Mouse (Mus musculus): Measurements from ENCODE around the gene Fbxw4. TPM values are rescaled to one million over a fixed set of nuclear protein-coding genes. Genes with fewer than 3 reads are reported as not detected.
A peak's percentile ranks its signal among the peaks of the same experiment; 100 is the strongest.

Gene Fbxw4
- polyA plus RNA-seq, 1 experiment from 2014 or later, result 3.5 TPM

- no peak; the same call in 1 of the 2 replicates for ATAC-seq (replicated peaks; ENCODE audit: insufficient number of reproducible peaks, insufficient read depth, low FRiP score, low read depth)
- WGBS, result 37% methylated on average over 6 of the region's 6 CpGs
- no peaks in the 10 kb centered on the region for H3K9me3 ChIP-seq (replicated peaks)
- no peak overlapping the region for H3K4me3 ChIP-seq
- H3K36me3 ChIP-seq, result no peaks in the 10 kb centered on the region
- no peak overlapping the region for H3K9ac ChIP-seq
- H3K27ac ChIP-seq, result no peak overlapping the region
- H3K4me2 ChIP-seq, result no peak overlapping the region
- peaks cover 13% of the 10 kb centered on the region for H3K4me1 ChIP-seq (replicated peaks)
- peaks cover 24% of the 10 kb centered on the region for H3K27me3 ChIP-seq
Measured at GRCm38 (mm10) chr19:45535929-45536328, 124.2 kb downstream of the Fbxw4 start.

GRCm38 (mm10) chr19:45535214-45535735 lies 124.8 kb downstream of the Fbxw4 start:
- Histone ChIP-seq H3K4me1 (replicated peaks) (peaks cover 18% of the 10 kb centered on the region), H3K27me3 (peaks cover 17% of the 10 kb centered on the region), H3K9me3 (replicated peaks) (no peaks in the 10 kb centered on the region), H3K4me3 (no peak overlapping the region), H3K9ac (no peak overlapping the region), H3K27ac (no peak overlapping the region), H3K36me3 (no peaks in the 10 kb centered on the region), H3K4me2 (no peak overlapping the region)
- WGBS, result 71% methylated on average over 8 of the region's 8 CpGs
- ATAC-seq (replicated peaks; ENCODE audit: insufficient number of reproducible peaks, insufficient read depth, low FRiP score, low read depth), result no peak; the same call in 1 of the 2 replicates

- Histone ChIP-seq H3K4me3 (no peak overlapping the region), H3K36me3 (peaks cover 1% of the 10 kb centered on the region; the same call in 1 of the 2 replicates), H3K27me3 (peaks cover 4% of the 10 kb centered on the region; the same call in 1 of the 2 replicates), H3K27ac (no peak overlapping the region), H3K4me2 (no peak overlapping the region), H3K4me1 (replicated peaks) (peaks cover 33% of the 10 kb centered on the region), H3K9me3 (replicated peaks) (no peaks in the 10 kb centered on the region), H3K9ac (no peak overlapping the region)
- no peak for ATAC-seq (replicated peaks; ENCODE audit: insufficient number of reproducible peaks, insufficient read depth, low FRiP score, low read depth)
- 52% methylated on average over 7 of the region's 7 CpGs for WGBS
Measured at GRCm38 (mm10) chr19:45533617-45534016, 126.5 kb downstream of the Fbxw4 start.

GRCm38 (mm10) chr19:45531554-45531953 lies 128.6 kb downstream of the Fbxw4 start:
- Histone ChIP-seq H3K4me2 (no peak overlapping the region), H3K4me1 (replicated peaks) (peaks cover 33% of the 10 kb centered on the region), H3K9me3 (replicated peaks) (no peaks in the 10 kb centered on the region), H3K27me3 (no peaks in the 10 kb centered on the region), H3K36me3 (peaks cover 20% of the 10 kb centered on the region), H3K4me3 (no peak overlapping the region), H3K27ac (peak overlapping the region; percentile 81), H3K9ac (no peak overlapping the region)
- ATAC-seq (replicated peaks; ENCODE audit: insufficient number of reproducible peaks, insufficient read depth, low FRiP score, low read depth), result 0 out of 2 replicates have a peak, but pooled peaks have one; percentile 54
- WGBS, result 41% methylated on average over 6 of the region's 6 CpGs

- WGBS, result 45% methylated on average over 15 of the region's 15 CpGs
- H3K4me2 ChIP-seq, result no peak overlapping the region
- H3K27me3 ChIP-seq, result no peaks in the 10 kb centered on the region
- peak overlapping the region; percentile 34; the same call in 1 of the 2 replicates for H3K9ac ChIP-seq
- H3K4me3 ChIP-seq, result no peak overlapping the region
- H3K27ac ChIP-seq, result peak overlapping the region; percentile 81
- peaks cover 33% of the 10 kb centered on the region for H3K4me1 ChIP-seq (replicated peaks)
- H3K36me3 ChIP-seq, result peaks cover 20% of the 10 kb centered on the region
- H3K9me3 ChIP-seq (replicated peaks), result no peaks in the 10 kb centered on the region
- peak; percentile 70 for ATAC-seq (replicated peaks; ENCODE audit: insufficient number of reproducible peaks, insufficient read depth, low FRiP score, low read depth)
Measured at GRCm38 (mm10) chr19:45530200-45530995, 129.7 kb downstream of the Fbxw4 start.

- H3K9me3 ChIP-seq (replicated peaks), result no peaks in the 10 kb centered on the region
- H3K4me2 ChIP-seq, result no peak overlapping the region
- peak overlapping the region; percentile 81 for H3K27ac ChIP-seq
- no peak overlapping the region for H3K4me3 ChIP-seq
- peaks cover 20% of the 10 kb centered on the region for H3K36me3 ChIP-seq
- H3K27me3 ChIP-seq, result no peaks in the 10 kb centered on the region
- H3K9ac ChIP-seq, result no peak overlapping the region
- peaks cover 31% of the 10 kb centered on the region for H3K4me1 ChIP-seq (replicated peaks)
- WGBS, result 61% methylated on average over 5 of the region's 5 CpGs
- no peak for ATAC-seq (replicated peaks; ENCODE audit: insufficient number of reproducible peaks, insufficient read depth, low FRiP score, low read depth)
Measured at GRCm38 (mm10) chr19:45529294-45529693, 130.8 kb downstream of the Fbxw4 start.

Other genes with a start within 250 kb of the Fbxw4 start
- gene Poll, start 99.8 kb downstream of the Fbxw4 start, polyA plus RNA-seq (2015; fragmentation: Nextera tagmentation; extraction: Ambion mirVana), result 11.5 and 14.7 TPM in 2 replicates
- gene Gm17018, start 99.7 kb downstream of the Fbxw4 start, polyA plus RNA-seq (2015; fragmentation: Nextera tagmentation; extraction: Ambion mirVana), result 28.3 and 29.3 TPM in 2 replicates
- 0.47 and 0.52 TPM in 2 replicates for gene Fgf8, start 82.6 kb upstream of the Fbxw4 start, polyA plus RNA-seq (2015; fragmentation: Nextera tagmentation; extraction: Ambion mirVana)
- 8.4 and 9.1 TPM in 2 replicates for gene Npm3, start 89.3 kb upstream of the Fbxw4 start, polyA plus RNA-seq (2015; fragmentation: Nextera tagmentation; extraction: Ambion mirVana)
- 33.8 and 38.1 TPM in 2 replicates for gene Mgea5, start 123.5 kb upstream of the Fbxw4 start, polyA plus RNA-seq (2015; fragmentation: Nextera tagmentation; extraction: Ambion mirVana)
- gene Kcnip2, start 155.7 kb upstream of the Fbxw4 start, polyA plus RNA-seq (2015; fragmentation: Nextera tagmentation; extraction: Ambion mirVana), result 6.9 and 10.0 TPM in 2 replicates